Mouse (Mus musculus) ovary, postnatal 10 days (tissue): Measurements from ENCODE around the gene Ostf1.

ENCODE experiments used
- DNase-seq: peaks from one replicate; pipeline ENCODE4 v3.0.0; 2022; ENCODE audit warnings: low spot score

The Ostf1 gene

DNA sequence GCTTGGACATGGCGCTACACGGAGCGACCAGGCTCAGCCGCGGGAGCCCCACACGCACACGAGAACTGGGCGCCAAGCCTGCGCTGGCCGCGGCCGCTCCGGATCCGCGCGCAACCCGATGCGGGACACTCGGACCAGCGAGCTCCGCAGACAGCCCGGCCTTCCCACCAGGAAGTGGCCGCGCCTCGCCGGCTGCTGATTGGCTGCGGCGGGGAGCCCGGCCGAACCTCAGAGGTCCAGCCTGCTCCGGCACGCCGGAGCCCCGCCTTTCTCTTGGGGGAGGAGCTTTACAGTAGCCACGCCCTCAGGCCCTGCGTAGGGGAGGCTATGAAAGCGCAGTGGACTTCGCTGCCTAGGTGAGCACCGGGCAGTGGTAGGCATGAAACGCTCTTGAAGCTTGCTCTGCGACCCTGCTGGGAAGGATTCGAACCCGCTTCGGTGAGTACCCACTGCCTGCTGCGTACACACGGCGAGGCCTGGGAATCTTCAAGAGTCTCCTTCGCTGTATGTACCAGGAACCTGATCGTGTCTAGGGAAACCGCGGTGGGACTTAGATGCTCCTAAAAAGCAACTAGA, at the start of gene Ostf1, which contains the start of gene Nmrk1:
Gene Ostf1 (minus strand): TSS at position 180 of the 576 bp plus-strand sequence.
Gene Nmrk1 (plus strand): TSS at position 307 of the 576 bp plus-strand sequence.
- DNase-seq, result peak; percentile 93

DNA sequence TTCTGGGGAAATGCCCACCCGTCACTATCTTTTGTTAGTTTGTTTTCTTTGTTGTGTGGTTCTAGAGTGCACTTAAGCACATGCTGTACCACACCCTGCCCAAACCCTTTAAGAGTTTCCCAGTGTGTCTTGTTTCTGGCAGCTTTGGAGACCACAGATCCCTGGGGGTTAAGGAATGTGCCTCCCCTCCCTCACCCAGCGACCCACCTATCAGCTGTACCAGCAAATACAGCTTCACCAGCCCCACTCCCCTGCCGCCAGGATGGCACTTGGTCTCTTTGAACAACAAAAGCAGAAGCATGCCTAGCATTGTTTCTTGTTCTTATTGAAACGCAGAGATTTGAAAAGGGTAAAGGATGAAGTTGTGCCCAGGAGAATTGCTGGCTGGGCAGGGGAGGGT, 41.5 kb upstream of the Ostf1 start:
- DNase-seq, result no peak

DNA sequence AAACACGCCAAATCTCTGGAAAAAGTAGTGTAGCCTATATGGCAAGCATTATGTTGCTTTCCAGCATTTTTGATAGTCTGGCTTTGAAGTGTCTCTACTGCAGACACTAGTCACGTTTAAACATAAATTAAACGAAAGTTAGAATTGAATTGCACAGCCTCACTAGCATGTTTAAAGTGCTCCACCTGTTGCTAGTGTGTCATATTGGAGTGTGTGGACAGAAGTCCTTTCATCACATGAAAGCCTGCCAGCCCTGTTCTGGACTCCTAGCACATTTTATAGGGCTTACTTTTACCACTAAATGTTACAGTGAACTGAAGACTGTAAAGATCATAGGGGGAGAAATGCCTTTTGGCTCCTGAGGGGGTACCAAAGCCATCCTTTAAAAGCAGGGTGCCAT, 40.9 kb upstream of the Ostf1 start:
- no peak for DNase-seq

DNA sequence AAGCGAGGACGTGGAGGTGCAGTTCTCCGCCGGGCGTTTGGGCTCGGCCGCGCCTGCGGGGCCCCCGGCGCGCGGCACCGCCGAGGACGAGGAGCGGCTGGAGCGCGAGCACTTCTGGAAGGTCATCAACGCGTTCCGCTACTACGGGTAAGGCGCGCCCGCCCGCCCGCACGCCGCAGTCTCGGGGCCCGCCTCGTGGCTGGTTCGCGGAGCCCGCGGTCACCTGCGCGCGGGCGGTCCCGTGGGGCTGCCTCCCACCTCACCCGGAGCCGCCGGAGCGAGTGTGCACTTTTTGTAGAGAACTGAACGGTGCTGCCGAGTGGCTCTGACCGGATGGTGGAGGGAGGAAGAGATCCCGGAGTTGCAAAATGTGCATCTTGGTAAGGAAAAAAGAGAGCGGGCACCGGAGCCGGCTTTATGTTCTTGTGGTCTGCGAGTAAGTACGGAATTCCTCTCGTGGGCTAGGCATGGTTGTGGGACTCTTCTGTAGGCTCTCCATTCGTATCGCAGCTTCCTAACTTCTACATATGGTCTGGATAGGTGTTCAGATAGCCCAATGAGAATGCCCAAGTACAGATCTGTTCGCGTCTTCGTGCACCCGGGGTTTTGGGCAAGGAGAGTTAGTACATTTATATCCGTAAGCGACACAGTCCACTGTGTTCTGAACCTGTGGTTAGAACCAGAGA, 39.6 kb upstream of the Ostf1 start:
- DNase-seq, result peak; percentile 29

DNA sequence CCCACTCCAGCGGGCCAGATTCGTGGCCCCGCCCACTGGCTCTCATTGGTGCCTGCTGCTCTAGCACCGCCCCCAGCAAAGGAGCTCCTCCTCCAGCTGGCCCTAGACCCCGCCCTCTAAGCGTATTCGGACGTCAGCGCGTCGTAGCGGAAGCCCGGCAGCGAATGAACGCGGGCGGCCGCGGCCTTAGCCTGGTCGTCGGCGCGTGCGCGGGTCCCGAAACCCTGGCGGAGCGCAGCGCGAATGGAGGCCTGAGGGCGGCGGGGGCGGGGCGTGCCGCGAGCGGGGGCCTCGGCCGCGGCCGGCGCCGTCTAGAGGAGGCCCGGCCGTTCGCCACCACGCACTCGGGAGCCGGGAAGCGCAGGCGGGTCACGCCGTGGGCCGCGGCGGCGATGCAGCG, 39.0 kb upstream of the Ostf1 start, which contains the start of gene Carnmt1:
Gene Carnmt1 (plus strand): TSS at position 157 of the 400 bp plus-strand sequence.
- peak; percentile 92 for DNase-seq

DNA sequence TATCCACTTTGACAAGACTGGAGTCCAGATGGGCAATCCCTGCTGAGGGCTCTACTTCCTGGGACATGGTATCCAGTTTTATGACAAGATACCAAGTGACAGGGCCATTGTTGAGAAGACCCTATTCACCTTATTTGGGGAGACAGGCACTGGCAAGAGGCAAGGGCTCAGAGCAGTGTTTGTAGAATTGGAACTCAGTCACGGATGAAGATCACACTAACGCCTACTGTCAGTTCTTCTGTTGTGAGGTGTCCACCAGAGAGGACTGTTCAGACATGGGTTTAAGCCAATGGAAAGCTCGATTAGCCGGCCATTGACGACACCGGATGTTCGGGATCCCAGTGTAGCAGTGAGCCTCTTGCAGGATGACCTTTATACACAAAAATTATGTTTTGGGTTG, 37.9 kb upstream of the Ostf1 start:
- DNase-seq, result no peak

DNA sequence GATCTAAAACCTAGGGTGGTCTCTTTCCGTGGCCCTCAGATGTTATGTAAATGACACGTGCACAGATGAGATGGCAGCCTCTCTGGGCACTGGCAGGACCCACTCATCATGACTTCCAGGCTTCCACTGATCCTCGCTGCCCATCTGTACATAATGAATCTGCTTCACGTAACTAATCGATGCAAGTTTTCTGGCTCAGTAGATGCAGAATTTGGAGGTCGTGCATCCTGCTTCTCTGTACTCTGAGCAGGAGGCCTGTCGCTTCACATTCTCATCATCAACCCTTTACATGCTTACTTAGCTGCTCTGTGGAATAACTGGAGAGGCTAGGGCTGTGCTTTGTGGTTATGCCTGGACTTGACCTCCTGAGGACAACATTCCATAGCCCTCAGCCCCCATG, 35.3 kb upstream of the Ostf1 start:
- no peak for DNase-seq

DNA sequence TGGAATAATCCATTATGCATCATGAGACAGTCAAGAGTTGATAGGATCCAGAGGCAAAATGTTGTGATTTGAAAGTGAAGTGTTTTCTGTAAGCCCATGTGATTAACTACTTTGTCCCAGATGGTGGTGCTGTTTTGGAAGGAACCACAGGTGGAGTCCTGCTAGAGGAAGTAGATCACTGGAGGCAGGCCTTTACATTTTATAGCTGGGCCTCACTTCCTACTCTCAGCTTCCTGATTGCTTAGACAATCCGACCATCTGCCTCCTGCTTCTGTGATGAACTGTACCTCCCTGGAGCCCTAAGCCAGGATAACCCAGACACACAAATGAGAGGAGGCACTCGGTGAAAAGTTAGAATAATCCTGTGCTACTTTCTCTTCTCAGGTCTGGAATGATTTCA, 32.3 kb upstream of the Ostf1 start:
- DNase-seq, result no peak

DNA sequence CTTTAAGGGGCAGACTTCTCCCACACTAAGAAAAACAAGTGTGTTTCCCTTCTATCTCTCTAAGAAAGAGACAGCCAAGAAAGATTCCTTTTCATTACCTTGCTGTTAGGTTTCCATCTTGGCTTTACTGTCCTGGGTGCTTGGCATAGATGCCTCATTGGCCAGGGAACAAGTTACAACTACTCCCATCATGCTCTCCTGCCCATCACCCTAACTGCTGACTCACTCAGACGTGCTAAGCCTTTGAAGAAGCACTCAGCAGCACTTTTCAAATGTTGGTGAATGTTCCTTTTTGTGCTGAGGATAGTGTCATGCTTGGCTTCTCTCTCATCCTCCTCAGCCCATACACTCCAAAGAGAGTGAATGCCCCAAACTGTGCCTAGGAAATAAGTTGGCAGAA, 30.1 kb upstream of the Ostf1 start:
- DNase-seq, result no peak

DNA sequence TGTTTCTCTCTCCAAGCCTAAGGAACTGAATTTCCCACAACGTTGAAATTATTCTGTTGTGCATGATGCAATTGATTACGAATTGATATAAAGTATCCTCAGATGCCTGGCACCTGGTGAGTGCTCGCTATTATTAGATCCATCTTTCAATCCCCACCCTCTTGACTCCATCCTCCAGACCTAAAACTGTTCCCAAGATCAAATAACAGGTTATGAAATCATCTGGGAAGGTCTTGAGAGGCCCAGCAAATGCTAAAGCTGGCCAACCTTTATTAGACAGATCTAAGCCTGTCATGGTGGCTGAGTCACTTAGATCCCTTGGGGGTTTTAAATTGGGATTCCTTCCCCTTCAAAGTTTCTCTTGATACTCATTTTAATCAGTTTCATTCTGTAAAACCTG, 28.8 kb upstream of the Ostf1 start:
- no peak for DNase-seq

DNA sequence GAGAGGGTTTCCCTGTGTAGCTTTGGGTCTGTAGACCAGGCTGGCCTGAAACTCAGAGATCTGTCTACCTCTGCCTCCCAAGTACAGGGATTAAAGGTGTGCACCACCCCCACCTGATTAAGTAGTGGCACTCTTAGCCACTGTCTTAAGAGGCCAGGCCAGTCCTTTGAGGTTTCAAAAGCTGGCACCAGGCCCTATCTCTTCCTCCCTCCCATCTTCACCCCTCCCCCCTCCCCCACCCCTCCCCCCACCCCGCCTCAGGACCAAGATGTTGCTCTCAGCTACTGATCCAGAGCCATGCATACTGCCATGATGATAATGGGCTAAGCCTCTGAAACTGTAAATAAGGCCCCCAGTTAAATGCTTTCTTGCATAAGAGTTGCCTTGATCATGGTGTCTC, 27.7 kb upstream of the Ostf1 start:
- DNase-seq, result no peak

DNA sequence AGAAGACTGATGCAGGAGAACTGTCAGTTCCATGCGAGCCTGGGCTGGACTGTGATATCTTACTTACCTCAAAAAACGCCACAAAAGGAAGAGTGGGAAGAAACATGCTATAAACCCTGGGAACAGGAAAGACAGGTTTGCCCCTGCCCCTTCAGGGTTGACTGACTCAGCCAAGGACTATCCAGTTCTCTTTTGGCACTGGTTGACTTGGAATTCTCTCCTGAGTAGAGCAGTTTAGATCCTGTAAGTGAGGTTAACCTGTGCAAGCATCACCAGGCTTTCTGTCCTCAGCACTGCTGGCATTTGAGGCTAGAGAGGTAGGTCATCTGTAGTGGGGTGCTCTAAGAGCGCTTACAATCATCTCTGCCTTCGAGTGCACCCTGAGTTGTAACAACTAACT, 26.9 kb upstream of the Ostf1 start:
- DNase-seq, result no peak

DNA sequence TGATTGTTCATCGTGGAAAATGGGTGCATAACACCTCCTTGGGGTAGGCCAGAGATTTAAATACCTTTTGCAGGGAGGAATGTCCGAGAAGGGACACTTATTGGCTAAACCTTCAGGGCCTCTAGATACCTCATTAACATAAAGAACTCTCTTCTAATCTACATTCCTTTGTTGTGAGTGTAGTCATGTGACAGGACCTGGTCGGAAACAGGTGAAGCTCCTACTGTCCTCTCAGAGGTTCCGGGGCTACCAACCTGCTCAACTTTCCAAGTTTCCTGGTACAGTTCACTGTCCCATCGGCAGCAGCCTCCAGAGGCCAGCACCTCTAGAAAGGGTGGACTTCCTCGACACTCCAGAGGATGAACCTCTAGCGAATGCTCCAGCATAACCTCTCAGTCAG, 24.4 kb upstream of the Ostf1 start:
- no peak for DNase-seq

DNA sequence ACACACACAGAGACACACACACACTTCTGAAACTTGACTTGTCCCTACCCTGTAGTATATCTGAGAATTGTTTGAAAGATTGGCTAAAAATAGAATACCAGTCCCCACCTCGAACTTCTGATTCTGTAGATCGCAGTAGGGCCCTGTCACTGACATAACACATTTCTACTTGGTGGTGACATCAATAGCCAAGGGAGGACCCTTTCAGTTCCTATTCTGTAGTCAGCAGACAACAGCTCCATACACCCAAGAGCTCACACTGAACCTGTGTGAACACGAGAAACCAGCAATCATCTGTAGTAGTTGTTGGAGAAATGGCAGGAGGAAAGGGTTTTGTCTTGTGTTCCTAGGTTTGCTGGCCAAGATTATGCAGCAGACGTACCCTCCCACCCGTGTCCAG, 23.4 kb upstream of the Ostf1 start:
- DNase-seq, result no peak

DNA sequence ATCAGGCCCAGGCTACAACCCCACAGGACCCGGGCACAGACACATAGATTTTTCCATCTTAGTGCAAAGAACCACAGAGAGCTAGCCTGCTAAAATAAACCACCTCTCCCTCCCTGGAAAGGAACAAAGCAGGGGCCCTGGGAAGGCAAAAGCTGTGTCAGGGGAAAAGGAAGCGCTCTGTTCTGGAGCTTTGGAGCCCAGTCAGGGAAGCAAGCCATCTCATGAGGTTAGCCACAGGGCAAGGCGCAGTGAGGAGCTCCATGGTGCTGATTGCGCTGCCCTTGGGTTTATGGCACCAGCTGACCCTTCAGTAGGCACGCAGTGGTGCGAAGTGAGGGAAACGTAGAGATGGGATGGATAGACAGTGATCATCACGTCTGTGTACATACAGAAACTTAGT, 22.7 kb upstream of the Ostf1 start:
- DNase-seq, result no peak

DNA sequence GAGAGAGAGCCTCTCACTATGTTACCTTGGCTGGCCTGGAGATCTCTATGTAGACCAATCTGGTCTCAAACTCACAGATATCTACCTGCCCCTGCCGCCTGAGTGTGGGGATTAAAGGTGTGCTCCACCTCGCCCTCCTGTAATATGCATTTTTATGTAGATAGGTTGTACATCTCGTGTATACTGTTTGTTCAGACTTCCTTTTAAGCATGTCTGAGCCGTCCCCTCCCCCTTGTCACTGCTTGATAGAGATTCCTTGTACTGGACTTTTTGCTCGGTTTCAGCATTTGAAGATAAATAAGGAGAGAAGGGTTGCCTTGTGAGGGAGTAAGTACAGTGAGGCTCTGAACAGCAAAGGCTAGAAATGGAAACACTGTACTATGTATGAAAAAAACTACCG, 21.4 kb upstream of the Ostf1 start:
- no peak for DNase-seq

DNA sequence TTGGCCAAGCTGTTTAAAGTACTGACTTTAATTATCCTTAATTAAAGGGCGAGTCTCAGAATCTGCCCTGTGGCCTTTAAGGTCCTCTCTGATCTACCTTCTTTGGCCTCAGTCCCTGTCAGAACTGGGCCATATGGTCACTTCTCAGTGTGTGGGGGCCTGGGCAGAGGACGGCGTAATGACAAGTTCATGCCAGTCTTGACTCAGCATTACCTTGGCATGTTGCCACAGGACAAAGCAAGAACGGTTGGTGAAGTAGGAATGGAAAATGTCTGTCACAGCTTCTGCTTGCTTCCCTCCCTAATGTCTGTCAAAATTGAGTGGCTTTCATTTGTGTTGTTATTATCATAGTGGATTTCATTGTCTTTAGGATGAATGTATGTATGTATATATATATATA, 21.0 kb upstream of the Ostf1 start:
- no peak for DNase-seq

DNA sequence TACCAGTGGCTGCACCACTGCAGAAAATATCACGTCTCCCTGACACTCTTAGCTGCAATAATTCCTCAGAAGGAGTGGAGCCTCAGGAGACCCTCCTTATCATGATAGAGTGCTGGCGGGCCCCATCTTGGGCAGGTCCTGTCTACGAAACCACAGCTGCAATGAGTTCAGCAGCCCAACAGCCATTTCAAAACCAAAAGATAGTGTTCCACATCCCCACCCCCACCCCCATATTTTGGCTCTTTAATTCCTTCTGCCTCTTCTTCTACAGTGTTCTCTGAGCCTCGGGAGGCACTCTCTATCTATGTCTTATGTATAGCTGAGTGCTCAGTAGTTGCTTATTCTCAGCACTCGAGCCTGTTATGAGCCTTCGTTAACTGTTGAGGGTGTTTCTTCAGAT, 18.9 kb upstream of the Ostf1 start:
- no peak for DNase-seq

DNA sequence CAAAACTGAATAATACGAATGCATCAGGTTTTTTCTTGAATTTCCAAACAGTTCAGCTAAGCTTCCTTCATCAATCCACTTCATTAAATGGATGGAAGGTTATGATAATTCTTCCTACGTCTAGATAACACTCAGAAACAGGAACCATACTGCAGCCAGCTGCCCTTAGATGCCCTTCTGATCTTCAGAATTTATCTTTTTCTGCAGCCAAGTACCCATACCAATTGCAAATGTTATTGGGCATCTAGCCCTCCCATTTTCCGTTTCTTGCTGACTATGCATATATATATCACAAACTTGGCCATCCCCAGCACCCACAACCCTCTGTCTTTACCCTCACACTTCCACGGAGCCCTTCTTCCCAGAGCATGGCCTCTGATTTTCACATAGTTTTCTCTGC, 18.3 kb upstream of the Ostf1 start:
- DNase-seq, result no peak

DNA sequence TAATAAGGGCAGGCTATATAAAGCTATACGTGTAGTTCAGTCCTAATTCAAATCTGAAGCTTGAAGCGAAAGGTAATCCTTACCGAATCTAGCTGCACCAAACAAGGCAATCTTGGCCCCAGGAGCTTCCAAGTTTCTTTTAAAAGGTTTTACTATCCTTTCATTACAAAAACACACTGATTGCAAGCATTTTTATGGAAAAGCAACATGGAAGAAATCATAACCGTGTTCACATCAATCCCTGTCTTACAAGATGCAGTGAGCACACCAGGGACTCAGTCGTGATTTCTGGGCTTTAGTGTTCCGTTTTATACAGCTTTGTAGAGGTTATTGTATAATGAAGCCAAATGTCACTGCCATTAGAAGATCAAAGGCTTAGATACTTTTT, 16.9 kb upstream of the Ostf1 start:
- no peak for DNase-seq

DNA sequence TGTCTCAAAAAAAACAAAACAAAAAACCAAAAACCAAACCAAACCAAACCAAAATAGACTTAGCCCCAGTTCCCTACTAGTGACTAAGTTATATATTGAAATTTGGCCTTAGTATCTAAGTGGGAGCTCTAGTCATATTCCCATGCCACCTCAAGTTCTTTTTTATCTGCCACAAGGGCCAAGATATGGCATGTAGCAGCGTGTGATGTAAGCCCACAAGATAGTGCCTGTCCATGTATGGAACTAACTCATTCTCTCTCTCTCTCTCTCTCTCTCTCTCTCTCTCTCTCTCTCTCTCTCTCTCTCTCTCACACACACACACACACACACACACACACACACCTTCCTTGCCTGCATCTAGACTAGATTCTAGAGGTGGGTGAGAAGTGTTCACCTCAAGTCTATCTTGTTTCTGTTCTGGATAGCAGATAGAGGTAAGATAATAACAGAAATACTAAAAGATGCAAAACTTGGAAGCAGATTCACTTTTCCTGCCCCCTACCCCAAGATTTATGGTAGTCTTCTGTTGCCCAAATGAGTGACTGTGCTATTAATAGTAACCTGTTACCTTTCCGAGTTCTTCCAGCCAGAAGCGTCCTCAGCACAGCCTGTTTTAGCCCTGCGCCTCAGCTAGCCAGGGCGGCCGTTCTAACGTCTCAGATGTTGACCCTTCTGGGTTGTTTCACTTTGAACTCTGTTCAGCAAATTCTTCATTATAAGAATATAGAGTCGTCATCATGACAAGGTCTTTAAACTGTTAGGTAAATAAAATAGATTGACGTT, 16.3 kb upstream of the Ostf1 start:
- no peak for DNase-seq

DNA sequence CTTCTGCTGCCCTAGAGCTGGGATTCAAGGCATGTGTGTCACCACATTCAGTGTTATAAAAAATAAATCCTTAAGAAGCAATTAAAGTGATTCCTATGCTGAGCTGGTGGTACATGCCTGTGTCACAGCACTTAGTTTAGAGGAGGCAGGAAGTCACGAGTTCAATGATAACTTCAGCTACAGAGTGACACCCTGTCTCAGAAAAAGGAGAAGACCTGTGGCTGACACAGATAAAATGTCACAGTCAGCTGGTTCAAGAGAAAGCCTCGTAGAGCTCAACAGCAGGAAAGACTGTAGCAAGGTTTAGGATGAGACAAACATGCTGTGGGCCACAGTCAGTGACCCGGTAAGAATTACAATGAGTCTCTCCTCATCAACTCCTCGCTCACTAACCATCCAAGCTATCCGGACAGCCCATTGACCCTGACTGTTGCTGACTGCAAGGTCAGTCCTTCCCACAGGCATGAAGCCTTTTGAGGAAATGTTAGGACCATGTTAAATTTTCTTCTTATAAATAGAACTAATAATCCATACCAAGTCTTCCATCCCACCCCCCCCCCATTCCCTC, 15.3 kb upstream of the Ostf1 start:
- DNase-seq, result no peak

DNA sequence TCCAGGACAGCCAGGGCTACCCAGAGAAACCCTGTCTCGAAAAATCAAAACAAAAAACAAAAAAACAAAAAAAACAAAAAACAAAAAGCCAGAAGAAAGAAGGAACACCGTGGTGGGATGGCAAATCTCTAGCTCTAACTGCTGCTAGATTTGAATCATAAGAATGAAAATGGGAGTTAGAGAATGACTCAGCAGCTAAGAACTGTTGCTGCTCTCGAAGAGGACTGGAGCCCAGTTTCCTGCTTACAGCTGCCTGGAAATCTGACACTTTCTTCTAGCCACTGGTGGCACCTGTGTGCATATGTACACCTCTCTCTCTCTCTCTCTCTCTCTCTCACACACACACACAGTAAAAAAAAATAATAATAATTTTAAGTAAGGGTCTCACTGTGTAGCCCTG, 14.8 kb upstream of the Ostf1 start:
- no peak for DNase-seq
